Mouse (Mus musculus): ENCODE data around the gene C130074G19Rik. TPM values are rescaled to one million over a fixed set of nuclear protein-coding genes. Genes with fewer than 3 reads are reported as not detected.

Gene C130074G19Rik
- 19.9 TPM for polyA plus RNA-seq (2015; fragmentation: Illumina TruSeq; extraction: RNeasy Lipid Tissue Mini Kit (QIAGEN cat#74804); ENCODE audit: insufficient read depth, low read depth, low replicate concordance)

DNA sequence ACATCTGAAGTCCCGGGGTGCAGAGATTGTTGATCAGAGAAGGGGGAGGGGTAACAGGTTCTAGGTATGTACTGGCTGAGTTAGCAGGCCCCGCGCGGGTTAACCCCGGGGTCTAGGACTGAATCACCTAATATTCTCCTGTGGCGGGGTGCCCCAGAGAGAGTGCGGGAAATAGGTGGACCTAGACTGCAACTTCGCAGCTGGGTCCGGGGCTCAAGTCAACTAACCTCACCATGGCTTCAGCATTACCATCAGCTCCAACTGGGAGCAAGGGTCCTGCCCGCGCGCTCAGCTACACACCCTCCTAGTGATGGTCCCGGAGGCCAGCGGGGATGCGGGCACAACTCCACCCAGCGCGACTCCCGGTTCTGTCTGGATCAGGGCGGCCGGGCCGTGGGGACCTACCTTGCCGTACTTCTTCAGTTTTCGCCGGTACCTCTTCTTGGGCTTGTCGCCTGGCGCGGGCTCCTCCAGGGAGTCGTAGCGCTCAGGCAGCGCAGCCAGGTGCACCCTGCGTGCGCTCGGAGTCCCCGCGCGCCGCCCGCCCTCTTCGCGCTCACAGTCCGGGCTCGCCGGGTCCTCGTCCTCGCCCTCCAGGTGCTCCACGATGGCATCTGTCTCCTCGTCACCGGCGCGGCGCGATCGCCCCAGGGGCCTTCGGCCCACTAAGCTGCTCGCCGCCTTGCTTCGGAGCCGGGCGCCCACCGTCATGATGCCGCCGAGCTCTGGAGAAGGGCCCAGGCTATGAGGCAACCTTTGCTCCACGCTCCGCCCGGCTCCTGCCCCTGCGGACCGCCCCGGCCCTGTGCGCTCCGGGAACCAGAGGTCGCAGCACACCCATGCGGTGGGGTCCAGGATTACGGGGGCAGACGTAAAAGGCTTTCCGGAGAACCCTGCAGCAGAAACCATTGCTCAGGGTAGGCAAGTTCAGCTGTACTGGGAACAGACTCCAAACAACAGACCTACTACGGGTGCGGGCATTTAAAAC, at the start of gene C130074G19Rik:
Gene C130074G19Rik (minus strand): TSS at position 938 of the 988 bp plus-strand sequence.

DNA sequence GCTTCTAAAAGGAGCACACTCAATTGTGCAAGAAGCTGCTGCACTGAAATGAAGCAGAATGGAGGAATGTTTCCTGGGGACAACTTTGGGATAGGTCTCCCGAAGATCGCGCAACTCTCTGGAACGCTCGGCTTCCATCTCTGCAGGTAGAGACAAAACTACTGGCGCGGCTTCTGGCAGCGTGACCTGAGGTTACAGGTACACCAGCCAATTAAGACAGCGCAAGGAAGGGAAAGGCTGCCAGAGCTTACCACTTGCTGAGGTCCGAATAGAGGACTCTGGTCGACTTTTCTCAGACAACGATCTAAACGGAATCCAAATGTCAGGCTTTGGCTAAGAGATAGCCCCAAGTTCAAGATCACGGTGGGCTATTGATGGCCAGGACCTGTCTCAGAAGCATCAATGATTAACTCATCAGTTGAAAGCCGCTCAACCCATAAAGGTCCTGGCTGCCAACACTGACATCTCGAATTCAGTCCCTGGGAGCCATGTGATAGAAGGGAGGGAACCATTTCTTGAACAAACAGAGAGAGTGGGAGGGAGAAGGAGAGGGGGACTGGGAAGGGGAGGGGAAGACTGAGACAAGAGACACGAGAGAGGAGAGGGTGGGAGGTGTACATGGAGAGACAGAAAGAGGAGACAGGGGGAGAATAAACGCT, 36.8 kb downstream of the C130074G19Rik start, which contains the start of gene Marc2:
Gene Marc2 (minus strand): TSS at position 360 of the 659 bp plus-strand sequence.

Other genes with a start within 250 kb of the C130074G19Rik start
- gene Hlx, start 150.6 kb downstream of the C130074G19Rik start, polyA plus RNA-seq (2015; fragmentation: Illumina TruSeq; extraction: RNeasy Lipid Tissue Mini Kit (QIAGEN cat#74804); ENCODE audit: insufficient read depth, low read depth, low replicate concordance) = 10.5 TPM
- gene Marc1, start 71.9 kb downstream of the C130074G19Rik start, polyA plus RNA-seq (2015; fragmentation: Illumina TruSeq; extraction: RNeasy Lipid Tissue Mini Kit (QIAGEN cat#74804); ENCODE audit: insufficient read depth, low read depth, low replicate concordance) = not detected
- 51.0 TPM for gene Marc2, start 36.8 kb downstream of the C130074G19Rik start, polyA plus RNA-seq (2015; fragmentation: Illumina TruSeq; extraction: RNeasy Lipid Tissue Mini Kit (QIAGEN cat#74804); ENCODE audit: insufficient read depth, low read depth, low replicate concordance)
- gene Mark1, start 116.4 kb upstream of the C130074G19Rik start, polyA plus RNA-seq (2015; fragmentation: Illumina TruSeq; extraction: RNeasy Lipid Tissue Mini Kit (QIAGEN cat#74804); ENCODE audit: insufficient read depth, low read depth, low replicate concordance) = 2.1 TPM